Mouse (Mus musculus): ENCODE results near the gene Eif2ak1.

- no peak for TF ChIP-seq ZNF384 (IDR thresholded peaks at IDR 0.05; ENCODE audit: low read depth, low read length)
- TF ChIP-seq HCFC1 (IDR thresholded peaks at IDR 0.05; ENCODE audit: borderline replicate concordance, insufficient read depth, low read length), result no peak
- no peak for TF ChIP-seq MAFK (IDR thresholded peaks at IDR 0.05; ENCODE audit: insufficient read depth, low read depth, low read length)
- no peak for TF ChIP-seq ZC3H11A (IDR thresholded peaks at IDR 0.05; ENCODE audit: borderline replicate concordance, low read depth, low read length)
These were observed 124.0 kb downstream of the Eif2ak1 start for GRCm38 (mm10) chr5:143941588-143941987.
